Mouse (Mus musculus) hindbrain, embryonic 13.5 days (tissue): ENCODE results near the gene Myoz1. TPM values are rescaled to one million over a fixed set of nuclear protein-coding genes. Genes with fewer than 3 reads are reported as not detected.

Experiments
- ATAC-seq: fragments of 200-750 bp; cut with Nextera tagmentation; 2 replicates; pipeline ENCODE4 v1.8.0; 2017; ENCODE audit warnings: moderate TSS enrichment; ENCODE audit not compliant: low FRiP score
- H3K27ac ChIP-seq: fragments of 300-500 bp; sonication (generic); 2 replicates; pipeline ENCODE4 v1.5.1; 2015; ENCODE audit warnings: inconsistent platforms, mild to moderate bottlenecking, moderate library complexity
- H3K27me3 ChIP-seq: fragments of 300-500 bp; sonication (generic); 2 replicates; pipeline ENCODE4 v1.6.1; 2015; ENCODE audit warnings: mild to moderate bottlenecking, inconsistent platforms
- H3K36me3 ChIP-seq: fragments of 300-500 bp; sonication (generic); 2 replicates; pipeline ENCODE4 v1.6.1; 2015; ENCODE audit warnings: mild to moderate bottlenecking, inconsistent platforms
- H3K4me1 ChIP-seq: fragments of 300-500 bp; sonication (generic); replicated peaks from 2 replicates; pipeline ENCODE4 v1.6.1; 2015; ENCODE audit warnings: inconsistent platforms
- H3K4me2 ChIP-seq: fragments of 300-500 bp; sonication (generic); 2 replicates; pipeline ENCODE4 v1.6.1; 2015; ENCODE audit warnings: inconsistent platforms, mild to moderate bottlenecking, moderate library complexity
- H3K4me3 ChIP-seq: fragments of 300-500 bp; sonication (generic); 2 replicates; pipeline ENCODE4 v1.5.1; 2015; ENCODE audit warnings: mild to moderate bottlenecking, inconsistent platforms
- H3K9ac ChIP-seq: fragments of 300-500 bp; sonication (generic); 2 replicates; pipeline ENCODE4 v1.6.1; 2015; ENCODE audit warnings: mild to moderate bottlenecking, inconsistent platforms
- H3K9me3 ChIP-seq: fragments of 300-500 bp; sonication (generic); 2 replicates; pipeline ENCODE4 v1.6.1; 2016; ENCODE audit warnings: inconsistent platforms
- WGBS: fragments of 180-500 bp; shearing (Covaris S2); methylation state at CpG from one replicate; pipeline ENCODE4 v1.1.7; 2015; 5-methylcytosine and 5-hydroxymethylcytosine counted together
- microRNA-seq: library from miRNA; unstranded; fragments of <30 nt; microRNA quantifications from one replicate; pipeline ENCODE4, GENCODE M21; 2016
- polyA plus RNA-seq: library from polyadenylated mRNA; unstranded; fragments of >200 nt; fragmentation: Nextera tagmentation; extraction: Ambion mirVana; gene quantifications from 2 replicates; pipeline ENCODE4 v1.2.1, GENCODE M21; 2015

Gene Myoz1
- polyA plus RNA-seq, 1 experiment from 2014 or later: 0.30 TPM

DNA sequence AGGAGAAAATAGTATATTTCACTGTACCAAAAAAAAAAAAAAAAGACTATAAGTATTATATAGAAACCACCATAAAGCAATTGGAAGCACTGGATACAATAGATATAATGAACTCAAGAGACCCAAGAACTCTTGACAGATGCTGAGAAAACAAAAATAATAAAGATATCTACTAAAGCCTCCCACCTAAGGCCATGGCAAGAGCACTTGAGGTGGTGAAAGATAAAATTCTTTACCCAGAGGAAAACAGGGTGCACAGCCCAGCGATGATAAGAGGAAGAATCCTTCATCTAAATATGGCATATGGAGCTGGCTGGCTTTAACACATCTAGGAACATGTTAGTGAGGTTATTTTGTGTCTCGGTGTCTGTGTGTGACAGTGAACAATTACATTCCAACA, 56.8 kb downstream of the Myoz1 start:
- H3K4me2 ChIP-seq: no peak overlapping the region
- H3K27me3 ChIP-seq: no peaks in the 10 kb centered on the region
- no peaks in the 10 kb centered on the region; the same call in 1 of the 2 replicates for H3K4me1 ChIP-seq
- no peaks in the 10 kb centered on the region for H3K9me3 ChIP-seq
- H3K36me3 ChIP-seq: no peaks in the 10 kb centered on the region
- H3K9ac ChIP-seq: no peak overlapping the region
- WGBS: 92% methylated on average over 2 of the region's 2 CpGs
- no peak overlapping the region for H3K27ac ChIP-seq
- no peak for ATAC-seq
- no peak overlapping the region for H3K4me3 ChIP-seq

Small RNA genes lying within 50 kb of the gene (microRNA-seq; reads per million reads assigned to microRNA genes)
- 1.4 reads per million for gene Mir6946

Other genes starting within 250 kb of the Myoz1 start
- 1.0 and 2.2 TPM in 2 replicates for gene Cfap70, start 204.3 kb downstream of the Myoz1 start, polyA plus RNA-seq
- gene Anxa7, start 176.4 kb downstream of the Myoz1 start, polyA plus RNA-seq: 11.7 and 13.2 TPM in 2 replicates
- 0.41 and 0.82 TPM in 2 replicates for gene Mss51, start 159.6 kb downstream of the Myoz1 start, polyA plus RNA-seq
- gene Ppp3cb, start 110.0 kb downstream of the Myoz1 start, polyA plus RNA-seq: 81.1 and 86.1 TPM in 2 replicates
- gene Usp54, start 15.5 kb downstream of the Myoz1 start, polyA plus RNA-seq: 9.3 and 12.1 TPM in 2 replicates
- 0.23 and 0.30 TPM in 2 replicates for gene Synpo2l, start 11.8 kb upstream of the Myoz1 start, polyA plus RNA-seq
- 89.8 and 90.0 TPM in 2 replicates for gene Sec24c, start 17.8 kb upstream of the Myoz1 start, polyA plus RNA-seq
- 27.2 and 29.3 TPM in 2 replicates for gene Fut11, start 38.4 kb upstream of the Myoz1 start, polyA plus RNA-seq
- gene Chchd1, start 46.5 kb upstream of the Myoz1 start, polyA plus RNA-seq: 200 and 204 TPM in 2 replicates
- gene Zswim8, start 51.0 kb upstream of the Myoz1 start, polyA plus RNA-seq: 45.3 and 46.2 TPM in 2 replicates
- gene Ndst2, start 78.0 kb upstream of the Myoz1 start, polyA plus RNA-seq: 16.7 and 19.1 TPM in 2 replicates
- 116 and 131 TPM in 2 replicates for gene Camk2g, start 137.5 kb upstream of the Myoz1 start, polyA plus RNA-seq
- gene Plau, start 180.1 kb upstream of the Myoz1 start, polyA plus RNA-seq: 0.40 and 0.45 TPM in 2 replicates